Mouse (Mus musculus): ENCODE measurements at regions not wholly inside any gene's neighbourhood (a gene's known extent, or its start where the extent isn't known, plus 50 kb on each side); places are given as distances from the start of the nearest gene placed in this dataset.

GRCm38 (mm10) chr1:52294521-52294920 lies 61.5 kb upstream of the Gls start:
- no peak for TF ChIP-seq CTCF (IDR thresholded peaks at IDR 0.05; ENCODE audit: low read depth)
- ATAC-seq, result no peak

GRCm38 (mm10) chr1:52293393-52294099 lies 60.5 kb upstream of the Gls start:
- 85% methylated on average over 5 of the region's 5 CpGs for WGBS
- Histone ChIP-seq H3K4me3 (ENCODE audit: low read depth, low read length) (no peak overlapping the region), H3K4me2 (ENCODE audit: low read depth) (no peak overlapping the region), H3K36me3 (ENCODE audit: insufficient read depth) (no peaks in the 10 kb centered on the region), H3K27ac (ENCODE audit: low read depth, low read length) (no peak overlapping the region), H3K27me3 (ENCODE audit: insufficient read depth, low read length) (no peaks in the 10 kb centered on the region), H3K9ac (no peak overlapping the region), H3K4me1 (ENCODE audit: insufficient read depth) (no peaks in the 10 kb centered on the region), H3K9me3 (ENCODE audit: low read length) (no peaks in the 10 kb centered on the region)
- ATAC-seq, result no peak
- TF ChIP-seq CTCF (IDR thresholded peaks at IDR 0.05; ENCODE audit: low read depth), result no peak
- no peak for DNase-seq

More at GRCm38 (mm10) chr1:52294521-52294920, 61.5 kb upstream of the Gls start:
- Histone ChIP-seq H3K4me1 (ENCODE audit: insufficient read depth) (no peaks in the 10 kb centered on the region), H3K36me3 (ENCODE audit: insufficient read depth) (no peaks in the 10 kb centered on the region), H3K9ac (no peak overlapping the region), H3K9me3 (ENCODE audit: low read length) (no peaks in the 10 kb centered on the region), H3K27ac (ENCODE audit: low read depth, low read length) (no peak overlapping the region), H3K4me2 (ENCODE audit: low read depth) (no peak overlapping the region), H3K27me3 (ENCODE audit: insufficient read depth, low read length) (no peaks in the 10 kb centered on the region), H3K4me3 (ENCODE audit: low read depth, low read length) (no peak overlapping the region)
- DNase-seq, result no peak
- WGBS, result 82% methylated on average over 2 of the region's 2 CpGs

Data from forebrain, postnatal 0 days (tissue).